Mouse (Mus musculus) cerebellum, adult 2 months (tissue): ENCODE results near the gene Igf2bp3.

Experiments
- CTCF ChIP-seq: fragments of 200-500 bp; IDR thresholded peaks from 2 replicates; pipeline ENCODE4 v1.5.1; 2011; ENCODE audit warnings: low read depth, mild to moderate bottlenecking, control low read depth, low read length, moderate library complexity, borderline replicate concordance; ENCODE audit not compliant: insufficient read depth
- POLR2A ChIP-seq: fragments of 200-500 bp; IDR thresholded peaks from 2 replicates; pipeline ENCODE4 v1.6.1; 2011; ENCODE audit warnings: low read length, control low read depth, borderline replicate concordance; ENCODE audit not compliant: insufficient read depth

DNA sequence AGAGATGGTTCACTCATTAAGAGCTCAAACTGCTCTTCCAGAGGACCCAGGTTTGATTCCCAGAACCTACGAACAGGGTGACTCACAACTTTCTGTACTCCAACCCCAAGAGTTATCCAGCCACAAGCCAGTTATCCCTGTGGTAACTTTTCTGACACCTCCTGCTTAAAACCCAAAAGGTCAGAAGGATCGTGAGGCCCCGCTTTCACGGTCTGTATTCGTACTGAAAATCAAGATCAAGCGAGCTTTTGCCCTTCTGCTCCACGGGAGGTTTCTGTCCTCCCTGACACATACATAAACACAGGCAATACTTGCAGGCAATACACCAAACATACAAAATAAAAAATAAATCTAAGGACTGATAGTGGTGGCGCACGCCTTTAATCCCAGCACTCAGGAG lies 21.6 kb upstream of the Igf2bp3 start:
- no peak for TF ChIP-seq CTCF
- no peak for TF ChIP-seq POLR2A
